Mouse (Mus musculus): ENCODE results near the gene Ndrg2. TPM values are rescaled to one million over a fixed set of nuclear protein-coding genes. Genes with fewer than 3 reads are reported as not detected.

Ndrg2 gene
- 87.1 and 97.7 TPM in 2 replicates for polyA plus RNA-seq (2012; rRNA removed)

DNA sequence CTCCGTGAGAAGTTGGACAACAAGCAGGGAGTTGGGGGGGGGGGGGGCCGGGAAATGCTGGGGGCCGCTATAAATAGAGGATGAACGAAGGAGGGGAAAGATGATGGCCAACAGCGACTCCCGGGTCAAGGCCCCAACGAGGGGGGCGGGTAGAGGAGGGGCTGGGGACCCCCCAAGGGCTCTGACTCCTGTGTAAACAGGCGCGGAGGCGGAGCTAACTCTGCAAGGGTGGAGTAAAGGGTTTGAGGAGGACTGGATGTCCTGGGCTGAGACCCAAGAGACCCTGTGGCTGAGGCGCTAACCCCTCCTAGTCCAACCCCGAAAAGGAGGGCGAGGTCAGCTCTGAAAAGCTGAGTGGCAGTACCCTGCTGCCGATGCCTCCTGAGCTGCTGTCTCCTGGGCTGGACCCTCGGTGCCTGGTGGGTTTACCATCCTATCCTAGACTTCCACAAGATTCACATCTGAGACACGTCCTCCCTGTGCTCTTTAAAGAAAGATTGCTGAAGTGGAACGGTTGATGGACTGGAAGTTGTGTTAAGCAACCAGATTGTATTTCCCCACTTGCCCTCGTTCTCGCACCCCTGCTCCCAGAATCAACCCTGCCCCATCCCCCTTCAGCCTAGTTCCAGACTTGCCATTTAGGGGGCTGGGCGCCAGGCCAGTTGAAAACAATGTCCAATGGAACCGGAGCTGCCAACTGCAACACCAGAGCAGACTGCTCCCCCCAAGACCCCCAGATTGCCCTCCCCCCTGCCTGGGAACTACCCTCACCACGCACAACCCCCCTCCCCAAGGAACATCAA, at the start of gene Ndrg2:
Ndrg2 (minus strand) TSS at position 199 of the 803 bp plus-strand sequence.

DNA sequence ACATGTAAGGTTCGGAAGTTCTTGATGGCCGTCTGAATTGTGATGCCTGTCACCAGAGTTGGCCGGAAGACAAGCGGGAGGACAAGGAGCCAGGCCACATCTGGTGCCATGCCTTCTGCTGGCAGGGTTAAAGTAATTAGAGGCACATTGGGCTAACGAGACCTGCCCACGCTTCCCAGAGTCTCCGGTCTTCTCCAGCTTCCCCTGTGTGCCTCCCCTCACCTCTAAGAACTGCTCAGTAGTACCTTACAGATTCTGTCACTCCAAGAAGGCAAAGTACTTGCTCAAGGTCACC, 8.6 kb upstream of the Ndrg2 start, which contains the start of gene Rnase13:
Rnase13 (minus strand) TSS at position 203 of the 295 bp plus-strand sequence.

DNA sequence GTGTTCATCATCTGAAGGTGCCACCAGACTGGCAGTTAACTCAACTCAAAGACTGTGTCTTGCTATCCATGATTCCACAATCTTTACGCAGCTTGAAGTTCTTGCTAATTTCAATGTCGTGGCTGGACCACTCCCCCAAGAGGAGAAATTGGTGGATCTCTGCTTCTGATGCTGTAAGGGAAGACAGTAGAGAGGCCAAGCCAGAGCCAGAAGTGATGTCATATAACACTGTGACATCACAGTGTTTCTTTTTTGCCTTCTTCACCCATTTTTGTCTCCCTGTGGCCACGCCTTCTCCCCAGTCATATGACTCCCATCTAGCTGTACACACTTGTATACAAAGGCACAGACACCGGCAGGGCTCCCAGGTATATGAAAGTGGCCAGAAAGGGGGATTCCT, 4.2 kb upstream of the Ndrg2 start, which contains the start of gene Tppp2:
Tppp2 (plus strand) TSS at position 301 of the 400 bp plus-strand sequence.

DNA sequence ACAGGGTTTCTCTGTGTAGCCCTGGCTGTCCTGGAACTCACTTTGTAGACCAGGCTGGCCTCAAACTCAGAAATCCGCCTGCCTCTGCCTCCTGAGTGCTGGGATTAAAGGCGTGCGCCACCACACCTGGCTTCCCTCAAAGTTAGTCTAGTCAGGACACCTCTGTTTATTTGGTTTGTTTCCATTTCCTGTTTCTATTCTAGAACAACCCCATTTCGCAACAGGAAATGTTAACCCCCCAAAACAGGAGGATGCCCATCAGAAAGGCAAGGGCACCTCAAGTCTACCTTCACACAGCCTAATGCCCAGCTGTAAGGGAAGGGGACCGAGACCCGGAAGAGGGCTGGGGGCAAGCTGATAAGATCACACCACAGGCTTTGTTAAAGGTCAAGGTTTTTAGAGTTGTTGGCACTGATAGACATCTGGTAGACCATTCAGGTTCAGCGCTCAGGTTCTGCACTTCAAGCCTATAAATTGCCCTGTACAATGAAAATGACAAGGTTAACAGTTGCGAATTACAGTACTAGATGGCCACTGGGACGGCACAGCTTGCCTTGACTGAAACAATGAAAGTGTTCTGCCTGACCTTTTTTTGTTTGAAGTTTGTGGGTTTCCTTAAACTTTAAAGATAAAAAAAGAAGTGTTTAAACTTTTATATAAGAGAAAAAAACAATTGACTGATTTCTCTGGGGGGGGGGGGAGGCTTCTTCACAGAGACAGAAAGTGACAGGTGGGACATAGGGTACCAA, 21.6 kb downstream of the Ndrg2 start, which contains the start of gene Slc39a2:
Slc39a2 (plus strand) TSS at position 699 of the 749 bp plus-strand sequence.

DNA sequence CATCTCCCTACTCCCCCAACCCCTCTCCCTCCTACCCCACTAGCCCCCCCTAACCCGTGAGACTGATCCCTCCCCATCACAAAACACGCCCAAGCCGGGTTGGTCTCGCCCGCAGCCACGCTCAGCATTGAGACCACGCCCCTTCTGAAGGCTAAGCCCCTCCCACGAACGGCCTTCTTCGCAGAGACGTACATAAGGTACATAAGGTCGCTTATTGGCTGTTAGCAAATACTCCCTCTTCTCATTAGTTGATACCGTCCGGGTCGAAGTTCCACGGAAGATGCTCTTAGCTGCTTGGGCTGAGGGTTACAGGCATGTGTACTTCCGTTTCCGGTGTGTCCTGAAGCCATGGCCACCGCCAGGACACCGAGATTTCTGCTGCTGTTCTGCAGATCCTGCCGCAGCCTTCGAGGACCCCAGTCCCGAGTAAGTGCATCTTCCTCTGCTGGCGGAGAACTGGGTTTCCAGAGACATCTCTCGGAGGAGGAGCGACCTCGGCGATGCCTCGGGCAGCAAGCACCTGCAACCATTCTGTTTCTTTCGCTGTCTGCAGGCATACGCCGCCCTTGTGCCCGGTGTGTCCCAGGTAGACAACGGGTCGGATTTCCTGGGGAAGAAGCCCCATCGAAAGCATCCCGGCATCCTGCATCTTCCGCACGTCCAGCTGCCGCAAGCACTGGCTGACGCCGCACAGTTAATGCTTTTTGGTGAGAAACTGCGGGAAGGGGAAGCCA, 29.2 kb downstream of the Ndrg2 start, which contains the start of gene Mettl17:
Mettl17 (plus strand) TSS at position 245 of the 734 bp plus-strand sequence.

Other genes starting within 250 kb of the Ndrg2 start
- gene Gm17079, start 218.7 kb downstream of the Ndrg2 start, polyA plus RNA-seq (2012; rRNA removed) = not detected in 2 replicates
- gene Gm5800, start 197.0 kb downstream of the Ndrg2 start, polyA plus RNA-seq (2012; rRNA removed) = not detected in 2 replicates
- not detected in 2 replicates for gene Ang4, start 140.6 kb downstream of the Ndrg2 start, polyA plus RNA-seq (2012; rRNA removed)
- gene AY358078, start 114.1 kb downstream of the Ndrg2 start, polyA plus RNA-seq (2012; rRNA removed) = not detected in 2 replicates
- gene Ear6, start 60.5 kb downstream of the Ndrg2 start, polyA plus RNA-seq (2012; rRNA removed) = not detected in 2 replicates
- 20.0 and 21.5 TPM in 2 replicates for gene Mettl17, start 29.3 kb downstream of the Ndrg2 start, polyA plus RNA-seq (2012; rRNA removed)
- gene Slc39a2, start 21.3 kb downstream of the Ndrg2 start, polyA plus RNA-seq (2012; rRNA removed) = 0.32 and 0.52 TPM in 2 replicates
- not detected in 2 replicates for gene Tppp2, start 4.3 kb upstream of the Ndrg2 start, polyA plus RNA-seq (2012; rRNA removed)
- 0.06 TPM in 1 of 2 replicates, not detected in the other for gene Rnase13, start 8.6 kb upstream of the Ndrg2 start, polyA plus RNA-seq (2012; rRNA removed)
- gene Arhgef40, start 70.6 kb upstream of the Ndrg2 start, polyA plus RNA-seq (2012; rRNA removed) = 66.6 and 69.1 TPM in 2 replicates
- gene Tmem253, start 101.5 kb upstream of the Ndrg2 start, polyA plus RNA-seq (2012; rRNA removed) = 0.83 and 1.5 TPM in 2 replicates
- gene Zfp219, start 106.6 kb upstream of the Ndrg2 start, polyA plus RNA-seq (2012; rRNA removed) = 45.3 and 51.5 TPM in 2 replicates
- not detected in 2 replicates for gene Olfr221, start 128.3 kb upstream of the Ndrg2 start, polyA plus RNA-seq (2012; rRNA removed)
- gene Hnrnpc, start 189.9 kb upstream of the Ndrg2 start, polyA plus RNA-seq (2012; rRNA removed) = 10.7 and 21.2 TPM in 2 replicates
- gene Rpgrip1, start 196.5 kb upstream of the Ndrg2 start, polyA plus RNA-seq (2012; rRNA removed) = 0.41 and 1.6 TPM in 2 replicates

Data from stomach, adult 2 months (tissue).